Mouse (Mus musculus) bone marrow macrophage, adult 2 months (primary cell): ENCODE results near the gene Lrrk1. TPM values are rescaled to one million over a fixed set of nuclear protein-coding genes. Genes with fewer than 3 reads are reported as not detected.

Source experiments
- H3K27ac ChIP-seq: 2 replicates; pipeline ENCODE4 v1.5.1; 2012; ENCODE audit warnings: low read depth, low read length; ENCODE audit not compliant: insufficient read depth
- H3K4me1 ChIP-seq: 2 replicates; pipeline ENCODE4 v1.6.1; 2012; ENCODE audit warnings: low read length; ENCODE audit not compliant: control insufficient read depth, insufficient read depth
- H3K4me3 ChIP-seq: 2 replicates; pipeline ENCODE4 v1.5.1; 2012; ENCODE audit warnings: mild to moderate bottlenecking, low read length, moderate library complexity; ENCODE audit not compliant: insufficient read depth
- CTCF ChIP-seq: IDR thresholded peaks from 2 replicates; pipeline ENCODE4 v1.5.1; 2012; ENCODE audit warnings: low read depth, mild to moderate bottlenecking, low read length, moderate library complexity
- POLR2A ChIP-seq: IDR thresholded peaks from 2 replicates; pipeline ENCODE4 v1.6.1; 2012; ENCODE audit warnings: mild to moderate bottlenecking, low read depth, low read length, borderline replicate concordance
- polyA plus RNA-seq: library from polyadenylated mRNA; stranded (reverse); fragments of >200 nt; gene quantifications from 2 replicates; pipeline ENCODE4 v1.2.4, GENCODE M21; 2012; ENCODE audit not compliant: missing spikeins, insufficient read depth, insufficient read length

Lrrk1 gene
- polyA plus RNA-seq, 1 experiment: 24.6 TPM

DNA sequence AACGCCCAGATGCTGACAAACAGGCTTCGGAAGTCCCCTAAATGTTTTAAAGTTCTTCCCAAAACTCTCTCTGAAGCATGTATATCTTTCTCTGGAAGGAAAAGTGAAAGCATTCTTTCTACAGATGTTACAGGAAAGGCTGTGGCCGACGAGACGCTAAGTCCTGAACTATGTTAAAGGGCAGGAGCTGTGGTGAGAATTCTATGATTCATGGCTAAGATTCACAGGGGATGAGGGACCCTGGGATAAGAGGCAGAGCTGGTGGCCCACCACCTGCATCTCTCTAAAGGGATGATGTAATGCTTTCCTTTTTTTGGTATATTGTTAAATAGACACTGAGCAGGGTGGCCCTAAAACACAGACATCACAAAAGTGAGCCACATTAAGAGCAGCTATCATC is 44.8 kb downstream of the Lrrk1 start:
- Histone ChIP-seq H3K4me3 (no peak overlapping the region), H3K4me1 (peaks cover 2% of the 10 kb centered on the region; the same call in 1 of the 2 replicates), H3K27ac (no peak overlapping the region)
- TF ChIP-seq POLR2A (no peak), CTCF (no peak)

DNA sequence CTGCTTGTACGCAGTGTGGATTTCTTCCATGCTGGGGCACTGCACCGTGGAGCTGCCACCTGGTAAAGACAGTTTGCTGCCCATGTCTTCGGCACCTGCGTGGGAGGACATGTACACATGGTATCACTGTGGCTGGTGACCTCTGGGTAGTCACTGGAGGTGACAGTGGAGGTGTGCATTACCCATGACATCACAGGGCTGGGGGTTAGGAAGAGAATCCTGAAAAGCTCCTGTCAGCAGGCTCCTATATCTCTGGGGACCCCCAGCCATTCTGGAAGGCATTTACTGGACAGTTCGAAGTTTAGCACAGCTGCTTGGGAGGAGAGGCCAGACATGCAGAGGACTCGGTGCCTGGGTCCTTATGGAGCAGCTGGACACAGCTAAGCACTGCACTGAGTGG is 45.3 kb downstream of the Lrrk1 start:
- H3K4me1 ChIP-seq: peaks cover 2% of the 10 kb centered on the region; the same call in 1 of the 2 replicates
- no peak overlapping the region for H3K27ac ChIP-seq
- no peak overlapping the region for H3K4me3 ChIP-seq
- TF ChIP-seq POLR2A (no peak), CTCF (no peak)

DNA sequence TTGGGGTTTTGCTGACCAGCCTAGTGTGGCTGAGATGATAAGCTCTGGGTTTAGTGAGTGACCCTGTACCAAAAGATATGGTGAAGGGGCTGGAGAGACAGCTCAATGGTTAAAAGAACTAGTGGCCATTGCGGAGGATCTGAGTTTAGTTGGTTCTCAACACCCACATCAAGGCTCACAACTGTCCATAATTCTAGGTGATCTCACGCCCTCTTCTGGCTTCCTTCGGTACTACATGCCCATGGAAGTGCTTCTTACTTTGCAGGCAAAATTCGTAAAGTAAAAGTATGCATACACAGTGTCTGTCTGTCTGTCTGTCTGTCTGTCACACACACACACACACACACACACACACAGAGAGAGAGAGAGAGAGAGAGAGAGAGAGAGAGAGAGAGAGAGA is 45.8 kb downstream of the Lrrk1 start:
- TF ChIP-seq POLR2A (no peak), CTCF (no peak)
- H3K4me1 ChIP-seq: peaks cover 2% of the 10 kb centered on the region; the same call in 1 of the 2 replicates
- no peak overlapping the region for H3K4me3 ChIP-seq
- no peak overlapping the region for H3K27ac ChIP-seq

DNA sequence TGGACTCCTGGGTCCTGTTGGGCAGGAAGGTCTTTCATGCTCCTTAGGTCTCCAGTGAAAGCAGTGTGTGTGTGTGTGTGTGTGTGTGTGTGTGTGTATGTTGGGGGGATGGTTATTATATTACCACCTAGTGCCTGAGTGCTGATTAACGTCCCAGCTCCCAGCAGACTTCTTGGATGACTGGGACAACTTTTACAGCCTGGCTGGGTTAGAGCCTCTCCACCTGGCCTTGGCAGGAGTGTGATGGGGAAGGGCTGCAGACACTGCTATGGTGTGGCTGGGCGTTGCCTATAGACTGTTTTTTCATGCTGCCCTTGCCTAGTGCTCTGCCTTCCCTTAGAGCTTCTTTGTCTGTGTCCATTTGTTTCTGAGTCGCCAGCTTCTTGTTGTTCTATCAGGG is 48.1 kb downstream of the Lrrk1 start:
- Histone ChIP-seq H3K27ac (no peak overlapping the region), H3K4me3 (no peak overlapping the region), H3K4me1 (no peaks in the 10 kb centered on the region)
- no peak for TF ChIP-seq POLR2A
- TF ChIP-seq CTCF: no peak

DNA sequence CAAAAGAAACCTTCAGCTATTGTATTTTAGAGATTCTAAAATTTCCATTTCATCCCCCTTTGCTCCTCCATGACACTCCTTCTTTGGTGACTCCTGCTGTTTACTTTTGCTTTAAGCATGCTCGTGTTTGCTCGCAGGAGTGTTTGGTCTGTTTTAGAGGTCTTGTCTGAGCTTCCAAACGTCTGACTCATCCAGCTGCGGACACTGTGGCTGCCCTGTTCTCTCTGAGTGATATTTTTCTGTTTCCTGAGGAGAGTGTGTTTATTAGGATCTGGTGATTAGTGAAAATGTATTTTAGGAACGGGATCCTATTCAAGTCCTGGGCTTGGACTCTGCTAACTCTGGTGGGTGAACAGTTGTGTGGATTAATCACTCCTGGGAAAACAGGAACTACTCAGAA is 48.5 kb downstream of the Lrrk1 start:
- TF ChIP-seq CTCF (no peak), POLR2A (no peak)
- Histone ChIP-seq H3K4me3 (no peak overlapping the region), H3K27ac (no peak overlapping the region), H3K4me1 (no peaks in the 10 kb centered on the region)

DNA sequence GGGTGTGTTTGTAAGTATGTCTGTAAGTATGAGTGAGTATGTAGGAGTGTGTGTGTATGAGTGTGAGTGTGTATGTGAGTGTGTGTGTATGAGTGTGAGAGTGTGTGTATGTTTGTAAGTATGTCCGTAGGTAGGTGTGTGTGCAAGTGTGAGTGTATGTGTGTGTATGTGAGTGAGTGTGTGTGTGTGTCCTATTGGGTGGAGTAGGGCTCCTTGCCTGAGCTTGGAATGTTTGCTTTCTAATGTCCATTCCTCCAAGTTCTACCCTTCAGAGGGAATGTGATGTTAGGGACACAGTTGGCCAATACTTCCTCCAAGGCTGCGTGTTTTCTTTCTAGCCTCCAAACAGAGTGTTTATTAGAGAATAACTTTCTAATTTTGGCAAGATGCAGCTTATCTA is 51.2 kb downstream of the Lrrk1 start:
- H3K4me3 ChIP-seq: no peak overlapping the region
- H3K4me1 ChIP-seq: no peaks in the 10 kb centered on the region
- H3K27ac ChIP-seq: no peak overlapping the region
- TF ChIP-seq CTCF (no peak), POLR2A (no peak)

DNA sequence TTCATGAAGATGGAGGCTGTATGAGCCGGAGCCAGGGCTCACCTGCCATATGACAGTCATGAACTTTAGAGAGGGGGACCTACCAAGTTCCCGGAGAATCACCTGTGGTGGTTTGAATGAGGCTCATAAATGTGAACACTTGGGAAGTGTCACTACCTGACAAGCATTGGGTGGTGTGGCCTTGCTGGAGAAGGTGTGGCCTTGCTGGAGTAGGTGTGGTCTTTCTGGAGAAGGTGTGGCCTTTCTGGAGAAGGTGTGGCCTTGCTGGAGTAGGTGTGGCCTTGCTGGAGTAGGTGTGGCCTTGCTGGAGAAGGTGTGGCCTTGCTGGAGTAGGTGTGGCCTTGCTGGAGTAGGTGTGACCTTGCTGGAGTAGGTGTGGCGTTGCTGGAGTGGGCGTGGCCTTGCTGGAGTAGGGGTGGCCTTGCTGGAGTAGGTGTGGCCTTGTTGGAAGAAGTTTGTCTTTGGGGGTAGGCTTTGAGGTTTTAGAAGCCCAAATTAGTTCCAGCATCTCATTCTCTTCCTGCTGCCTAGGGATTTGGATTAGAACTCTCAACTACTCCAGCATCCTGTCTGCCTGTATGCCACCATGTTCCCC is 54.1 kb downstream of the Lrrk1 start:
- Histone ChIP-seq H3K4me3 (no peak overlapping the region), H3K4me1 (no peaks in the 10 kb centered on the region), H3K27ac (no peak overlapping the region)
- TF ChIP-seq CTCF (no peak), POLR2A (no peak)

DNA sequence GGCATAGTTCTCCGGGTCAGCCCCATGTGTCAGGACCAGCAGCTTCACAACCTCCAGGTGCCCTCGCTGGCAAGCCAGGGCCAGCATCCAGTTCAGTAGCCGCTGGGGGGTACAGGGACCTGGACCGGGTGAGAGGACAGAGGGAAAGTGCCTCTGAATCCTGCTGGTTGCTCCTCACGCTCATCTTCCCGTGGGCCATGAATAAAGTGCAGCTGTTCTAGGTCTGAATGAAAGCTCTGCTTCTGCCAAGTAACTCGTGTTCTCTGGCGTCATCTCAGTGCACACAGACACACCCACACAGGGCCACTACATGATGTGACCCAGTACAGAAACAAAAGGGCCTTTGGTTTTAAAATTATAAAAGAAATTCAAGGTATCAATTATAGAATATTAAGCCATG is 55.8 kb downstream of the Lrrk1 start:
- TF ChIP-seq CTCF: no peak
- Histone ChIP-seq H3K27ac (no peak overlapping the region), H3K4me1 (no peaks in the 10 kb centered on the region), H3K4me3 (no peak overlapping the region)

DNA sequence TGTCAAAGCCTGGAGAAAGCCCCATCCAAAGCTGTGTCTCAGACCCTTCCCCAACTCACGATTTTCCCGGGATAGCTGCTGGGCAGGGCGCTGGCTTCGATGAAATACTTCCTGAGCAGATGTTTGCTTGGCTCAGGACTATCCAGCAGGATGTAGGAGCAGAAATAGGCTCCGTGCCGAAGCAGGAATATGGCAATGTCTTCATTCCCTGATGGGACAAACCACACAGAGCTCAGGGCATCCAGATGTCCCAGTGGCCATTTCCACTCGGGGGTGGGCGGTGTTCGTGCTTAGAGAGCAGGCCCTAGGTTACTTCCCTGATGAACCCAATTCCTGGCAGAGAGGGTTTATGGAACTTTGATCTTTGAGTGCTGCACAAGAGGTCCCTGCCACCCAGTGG is 57.5 kb downstream of the Lrrk1 start:
- Histone ChIP-seq H3K4me3 (no peak overlapping the region), H3K4me1 (no peaks in the 10 kb centered on the region), H3K27ac (no peak overlapping the region)
- TF ChIP-seq CTCF (no peak), POLR2A (no peak)

DNA sequence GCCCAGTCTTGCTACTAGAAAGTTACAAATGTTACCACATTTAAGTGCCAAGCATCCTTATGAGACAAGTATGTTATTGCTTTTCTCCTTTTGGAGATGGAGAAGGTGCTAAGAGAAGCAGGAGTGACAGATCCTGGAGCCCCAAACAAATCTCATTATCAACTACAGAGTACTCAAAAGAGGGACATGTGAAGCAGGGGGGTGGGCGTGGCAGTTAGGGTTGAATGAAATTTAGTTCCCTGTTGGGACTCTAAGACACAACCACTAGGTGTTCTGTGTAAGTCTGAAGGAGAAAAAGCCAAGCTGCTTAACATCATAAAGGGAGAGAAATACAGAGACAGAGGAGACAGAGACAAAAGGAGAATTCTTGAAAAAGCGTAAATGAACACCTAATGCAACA is 60.6 kb downstream of the Lrrk1 start:
- TF ChIP-seq POLR2A (no peak), CTCF (no peak)
- H3K4me1 ChIP-seq: peaks cover 12% of the 10 kb centered on the region
- H3K27ac ChIP-seq: no peak overlapping the region

More for the DNA sequence above, 60.6 kb downstream of the Lrrk1 start:
- H3K4me3 ChIP-seq: no peak overlapping the region
